8 mouse cellular contexts compared by ENCODE assay signal in genomic region chr7:92742774-92743173, GRCm38 (mm10). TPM values are rescaled to one million over a fixed set of nuclear protein-coding genes. Genes with fewer than 3 reads are reported as not detected.
DNase-seq lines count a peak whose midpoint lies in the region; ATAC-seq lines count a peak whose summit lies in the region.

No protein-coding gene starts in this region.

- H3K4me1 ChIP-seq in kidney, embryonic 15.5 days = peaks cover 36% of the 10 kb centered on the region
- H3K4me1 ChIP-seq in midbrain, embryonic 12.5 days = peaks cover 26% of the 10 kb centered on the region

- peaks cover 6% of the 10 kb centered on the region for H3K36me3 ChIP-seq in kidney, embryonic 15.5 days
- 0 out of 2 replicates have a peak, but pooled peaks cover 6% of the 10 kb centered on the region for H3K36me3 ChIP-seq in midbrain, embryonic 12.5 days

- 0 out of 2 replicates have a peak overlapping the region, but pooled peaks have one; percentile 54 for H3K27ac ChIP-seq in kidney, embryonic 15.5 days
- H3K27ac ChIP-seq in midbrain, embryonic 12.5 days (replicated peaks) = no peak overlapping the region

- peak; percentile 11 to 13 for DNase-seq in B cell, adult 2 months
- peak; percentile 60 for DNase-seq in ES-CJ7 (ENCODE audit: low read depth, low spot score)
- no peak for DNase-seq in adrenal gland, postnatal 10 days
- no peak for DNase-seq in right cerebral cortex, postnatal 36 days (ENCODE audit: low spot score in 2 of 2)
- DNase-seq in left cerebral cortex, postnatal 25 days (ENCODE audit: low spot score in 2 of 2) = no peak

- H3K9me3 ChIP-seq in kidney, embryonic 15.5 days (replicated peaks) = no peaks in the 10 kb centered on the region
- no peaks in the 10 kb centered on the region for H3K9me3 ChIP-seq in midbrain, embryonic 12.5 days

- WGBS in kidney, embryonic 15.5 days = 1% methylated on average over 6 of the region's 6 CpGs
- WGBS in midbrain, embryonic 12.5 days = 0% methylated on average over 6 of the region's 6 CpGs

- intact Hi-C loops in left cerebral cortex, postnatal 25 days (cut with DNase I) = loop anchor here (5.0 to 10.0 kb wide), 2 partner anchors 82 to 130 kb away; partner anchors contain the start of genes Ddias and Prcp

- peak overlapping the region; percentile 94 for H3K4me2 ChIP-seq in kidney, embryonic 15.5 days
- peak overlapping the region; percentile 89 for H3K4me2 ChIP-seq in midbrain, embryonic 12.5 days (replicated peaks)

- no peaks in the 10 kb centered on the region for H3K27me3 ChIP-seq in kidney, embryonic 15.5 days
- H3K27me3 ChIP-seq in midbrain, embryonic 12.5 days = no peaks in the 10 kb centered on the region

- peak overlapping the region; percentile 83 for H3K4me3 ChIP-seq in kidney, embryonic 15.5 days (replicated peaks)
- peak overlapping the region; percentile 62 for H3K4me3 ChIP-seq in midbrain, embryonic 12.5 days

- peak overlapping the region; percentile 90; the same call in 1 of the 2 replicates for H3K9ac ChIP-seq in kidney, embryonic 15.5 days
- peak overlapping the region; percentile 69 for H3K9ac ChIP-seq in midbrain, embryonic 12.5 days (replicated peaks)

- peak; percentile 67 for ATAC-seq in erythroid progenitor cell, adult 5-6 weeks (replicated peaks; ENCODE audit: low FRiP score, poor library complexity, severe bottlenecking)
- no peak for ATAC-seq in kidney, embryonic 15.5 days (replicated peaks; ENCODE audit: low FRiP score)
- no peak for ATAC-seq in midbrain, embryonic 12.5 days (ENCODE audit: low FRiP score, low read depth)

RNA-seq across cellular contexts. Expression of gene Rab30, which starts 1.4 kb away (rescaled TPM):
- total RNA-seq in erythroid progenitor cell, adult 5-6 weeks (2015; ENCODE audit: low replicate concordance) = 23.9 and 52.3 TPM in 2 replicates
- total RNA-seq in erythroid progenitor cell, adult 5-6 weeks (2017; ENCODE audit: low replicate concordance) = 9.2 and 14.6 TPM in 2 replicates
- polyA plus RNA-seq in kidney, embryonic 15.5 days (2015; fragmentation: Nextera tagmentation; extraction: Ambion mirVana) = 8.2 and 8.3 TPM in 2 replicates
- 19.8 and 20.3 TPM in 2 replicates for polyA plus RNA-seq in midbrain, embryonic 12.5 days (2016; fragmentation: Nextera tagmentation; extraction: Ambion mirVana)
- 1 to 10 TPM; 7.9 to 10.0 TPM for total RNA-seq in adrenal gland, postnatal 10 days (2021)
- total RNA-seq in left cerebral cortex, postnatal 25 days (2021) = 10 to 100 TPM; 40.4 to 41.8 TPM

Comparison
In these comparisons a context has a peak if more than half of its experiments do, and no peak if none do; other contexts are left out.
1. DNase-seq: peak in B cell, adult 2 months (2 of 2) and ES-CJ7 (single experiment); none in adrenal gland, postnatal 10 days (single experiment), right cerebral cortex, postnatal 36 days (0 of 2) and left cerebral cortex, postnatal 25 days (0 of 2).